Mouse (Mus musculus) heart, embryonic 16.5 days (tissue): ENCODE data around the gene Pecam1. TPM values are rescaled to one million over a fixed set of nuclear protein-coding genes. Genes with fewer than 3 reads are reported as not detected.
"Not testable (repeated sequence)": the region's sequence is repeated elsewhere in the genome, so short reads cannot be mapped to it uniquely, and the experiment has no call there.

Experiments used
- ATAC-seq: fragments of 200-750 bp; cut with Nextera tagmentation; replicated peaks from 2 replicates; pipeline ENCODE4 v1.8.0; 2017; ENCODE audit warnings: moderate number of reproducible peaks; ENCODE audit not compliant: insufficient read depth, low FRiP score; ENCODE audit errors: extremely low read depth
- H3K27ac ChIP-seq: fragments of 300-500 bp; sonication (generic); 2 replicates; pipeline ENCODE4 v1.5.1; 2014; ENCODE audit warnings: mild to moderate bottlenecking, low read length, control low read depth, moderate library complexity
- H3K27me3 ChIP-seq: fragments of 300-500 bp; sonication (generic); 2 replicates; pipeline ENCODE4 v1.6.1; 2014; ENCODE audit warnings: low read length, mixed read lengths; ENCODE audit not compliant: control insufficient read depth, insufficient read depth
- H3K36me3 ChIP-seq: fragments of 300-500 bp; sonication (generic); 2 replicates; pipeline ENCODE4 v1.6.1; 2014; ENCODE audit not compliant: control insufficient read depth, insufficient read depth
- H3K4me1 ChIP-seq: fragments of 300-500 bp; sonication (generic); 2 replicates; pipeline ENCODE4 v1.6.1; 2014; ENCODE audit warnings: low read length, mixed read lengths; ENCODE audit not compliant: control insufficient read depth, insufficient read depth
- H3K4me2 ChIP-seq: fragments of 300-500 bp; sonication (generic); 2 replicates; pipeline ENCODE4 v1.6.1; 2014; ENCODE audit warnings: low read depth, mild to moderate bottlenecking, control low read depth, low read length
- H3K4me3 ChIP-seq: fragments of 300-500 bp; sonication (generic); 2 replicates; pipeline ENCODE4 v1.5.1; 2014; ENCODE audit warnings: mild to moderate bottlenecking, control low read depth, low read length
- H3K9ac ChIP-seq: fragments of 300-500 bp; sonication (generic); 2 replicates; pipeline ENCODE4 v1.6.1; 2014; ENCODE audit warnings: low read length, control low read depth
- H3K9me3 ChIP-seq: fragments of 300-500 bp; sonication (generic); replicated peaks from 2 replicates; pipeline ENCODE4 v1.6.1; 2016; ENCODE audit warnings: low read length; ENCODE audit not compliant: control insufficient read depth
- WGBS: fragments of 180-500 bp; shearing (Covaris S2); extraction: QIAGEN DNeasy Blood & Tissue Kit; methylation state at CpG from one replicate; pipeline ENCODE4 v1.1.7; 2014; 5-methylcytosine and 5-hydroxymethylcytosine counted together
- polyA plus RNA-seq: library from polyadenylated mRNA; unstranded; fragments of >200 nt; fragmentation: Nextera tagmentation; extraction: Ambion mirVana; gene quantifications from 2 replicates; pipeline ENCODE4 v1.2.1, GENCODE M21; 2015

The Pecam1 gene
- polyA plus RNA-seq, 1 experiment from 2014 or later = 87.7 TPM

DNA sequence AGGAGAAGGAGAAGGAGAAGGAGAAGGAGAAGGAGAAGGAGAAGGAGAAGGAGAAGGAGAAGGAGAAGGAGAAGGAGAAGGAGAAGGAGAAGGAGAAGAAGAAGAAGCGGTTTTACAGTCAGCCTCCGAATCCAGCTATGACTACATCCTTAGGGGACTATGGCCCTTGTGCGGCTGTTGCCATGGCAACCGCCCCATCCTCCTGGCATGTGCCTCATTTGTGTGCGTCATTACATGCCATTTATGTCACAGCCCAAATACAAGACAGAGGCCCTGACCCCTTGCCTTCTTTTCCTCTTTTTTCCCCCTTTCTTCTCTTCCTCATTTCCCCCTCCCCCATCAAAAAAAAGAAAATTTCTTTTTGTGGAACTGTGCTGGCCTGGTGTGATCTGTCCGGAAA, 9.2 kb downstream of the Pecam1 start:
- ATAC-seq = no peak
- Histone ChIP-seq H3K4me1 (no peaks in the 10 kb centered on the region), H3K27ac (no peak overlapping the region), H3K4me3 (no peak overlapping the region), H3K36me3 (no peaks in the 10 kb centered on the region), H3K4me2 (no peak overlapping the region), H3K27me3 (no peaks in the 10 kb centered on the region), H3K9ac (no peak overlapping the region), H3K9me3 (no peaks in the 10 kb centered on the region)
- 75% methylated on average over 6 of the region's 6 CpGs for WGBS

GRCm38 (mm10) chr11:106740724-106741123, 9.7 kb downstream of the Pecam1 start:
- not testable (repeated sequence) for ATAC-seq, H3K9ac ChIP-seq, H3K4me1 ChIP-seq, H3K27ac ChIP-seq, H3K36me3 ChIP-seq, H3K4me2 ChIP-seq, H3K4me3 ChIP-seq, H3K27me3 ChIP-seq, H3K9me3 ChIP-seq
- 96% methylated on average over 8 of the region's 8 CpGs for WGBS

- ATAC-seq = no peak
- 86% methylated on average over 2 of the region's 2 CpGs for WGBS
- no peak overlapping the region for H3K4me3 ChIP-seq
These were observed 11.3 kb downstream of the Pecam1 start for GRCm38 (mm10) chr11:106739116-106739515.

DNA sequence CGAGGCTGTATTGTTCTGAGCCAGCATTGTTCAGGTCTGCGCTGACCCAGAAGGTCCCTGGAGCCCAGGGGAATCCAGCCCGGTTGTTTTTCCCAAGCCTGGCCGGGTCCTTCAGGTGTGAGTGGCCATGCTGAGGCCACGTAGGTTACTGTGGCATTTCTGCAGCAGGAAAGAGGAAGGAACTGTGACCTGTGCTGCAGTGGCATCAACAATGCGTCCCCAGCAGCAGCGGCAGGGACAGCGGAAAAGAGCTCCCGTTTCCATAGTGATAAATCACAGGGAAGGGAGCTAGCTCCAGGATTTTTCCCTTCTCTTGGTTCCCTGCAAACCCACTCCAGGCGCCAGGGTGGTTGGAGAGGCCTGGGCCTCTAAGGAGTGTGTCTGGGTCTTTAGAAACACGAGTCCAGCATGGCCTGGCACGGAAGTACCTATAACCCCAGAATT, 13.2 kb downstream of the Pecam1 start:
- ATAC-seq = peak; percentile 64
- Histone ChIP-seq H3K4me1 (no peaks in the 10 kb centered on the region), H3K4me2 (no peak overlapping the region), H3K27ac (peak overlapping the region; percentile 60), H3K27me3 (no peaks in the 10 kb centered on the region), H3K4me3 (no peak overlapping the region), H3K9ac (no peak overlapping the region), H3K36me3 (no peaks in the 10 kb centered on the region), H3K9me3 (no peaks in the 10 kb centered on the region)
- WGBS = 41% methylated on average over 12 of the region's 12 CpGs

More at GRCm38 (mm10) chr11:106739116-106739515, 11.3 kb downstream of the Pecam1 start:
- H3K4me1 ChIP-seq = no peaks in the 10 kb centered on the region
- H3K9me3 ChIP-seq = no peaks in the 10 kb centered on the region
- H3K27ac ChIP-seq = no peak overlapping the region
- H3K36me3 ChIP-seq = no peaks in the 10 kb centered on the region
- H3K4me2 ChIP-seq = no peak overlapping the region
- H3K27me3 ChIP-seq = no peaks in the 10 kb centered on the region
- no peak overlapping the region for H3K9ac ChIP-seq

- Histone ChIP-seq H3K4me2 (no peak overlapping the region), H3K27ac (peak overlapping the region; percentile 60), H3K4me1 (no peaks in the 10 kb centered on the region), H3K9me3 (no peaks in the 10 kb centered on the region), H3K27me3 (no peaks in the 10 kb centered on the region), H3K4me3 (no peak overlapping the region), H3K36me3 (no peaks in the 10 kb centered on the region), H3K9ac (no peak overlapping the region)
- WGBS = 83% methylated on average over 3 of the region's 3 CpGs
- no peak for ATAC-seq
These were observed 13.8 kb downstream of the Pecam1 start for GRCm38 (mm10) chr11:106736614-106737013.

DNA sequence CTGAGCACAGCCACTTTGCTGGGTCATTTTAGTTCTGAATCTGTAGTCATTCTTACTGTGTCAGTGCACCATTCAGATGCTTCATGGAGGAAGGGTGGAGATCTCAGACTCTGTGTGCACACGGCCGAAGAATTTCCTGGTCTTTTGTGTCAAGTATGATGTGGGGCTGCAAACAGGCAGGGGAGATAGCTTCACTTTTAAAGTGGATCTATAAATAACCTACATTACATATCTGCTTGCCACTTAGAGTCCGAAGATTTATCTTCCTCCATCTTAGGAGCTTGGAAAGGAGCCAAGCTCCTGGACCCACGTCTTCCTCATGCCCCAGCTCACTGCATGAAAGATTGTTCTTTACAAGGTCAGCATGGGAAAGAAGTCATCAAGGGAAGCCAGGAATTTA, 19.7 kb downstream of the Pecam1 start:
- H3K4me2 ChIP-seq = peak overlapping the region; percentile 31
- 0 out of 2 replicates have a peak overlapping the region, but pooled peaks have one; percentile 5 for H3K9ac ChIP-seq
- no peaks in the 10 kb centered on the region for H3K27me3 ChIP-seq
- 0 out of 2 replicates have a peak, but pooled peaks cover 2% of the 10 kb centered on the region for H3K9me3 ChIP-seq
- peaks cover 18% of the 10 kb centered on the region for H3K4me1 ChIP-seq
- H3K27ac ChIP-seq = peak overlapping the region; percentile 75
- peak; percentile 70 for ATAC-seq
- no peaks in the 10 kb centered on the region for H3K36me3 ChIP-seq
- 8% methylated on average over 4 of the region's 4 CpGs for WGBS
- H3K4me3 ChIP-seq = no peak overlapping the region

- H3K4me2 ChIP-seq = no peak overlapping the region
- WGBS = 100% methylated on average over 1 of the region's 1 CpGs
- H3K36me3 ChIP-seq = no peaks in the 10 kb centered on the region
- peak overlapping the region; percentile 75; the same call in 1 of the 2 replicates for H3K27ac ChIP-seq
- no peak overlapping the region for H3K4me3 ChIP-seq
- no peak overlapping the region for H3K9ac ChIP-seq
- peaks cover 18% of the 10 kb centered on the region for H3K4me1 ChIP-seq
- ATAC-seq = no peak
- H3K9me3 ChIP-seq = 0 out of 2 replicates have a peak, but pooled peaks cover 2% of the 10 kb centered on the region
- H3K27me3 ChIP-seq = no peaks in the 10 kb centered on the region
These were observed 20.8 kb downstream of the Pecam1 start for GRCm38 (mm10) chr11:106729656-106730055.

DNA sequence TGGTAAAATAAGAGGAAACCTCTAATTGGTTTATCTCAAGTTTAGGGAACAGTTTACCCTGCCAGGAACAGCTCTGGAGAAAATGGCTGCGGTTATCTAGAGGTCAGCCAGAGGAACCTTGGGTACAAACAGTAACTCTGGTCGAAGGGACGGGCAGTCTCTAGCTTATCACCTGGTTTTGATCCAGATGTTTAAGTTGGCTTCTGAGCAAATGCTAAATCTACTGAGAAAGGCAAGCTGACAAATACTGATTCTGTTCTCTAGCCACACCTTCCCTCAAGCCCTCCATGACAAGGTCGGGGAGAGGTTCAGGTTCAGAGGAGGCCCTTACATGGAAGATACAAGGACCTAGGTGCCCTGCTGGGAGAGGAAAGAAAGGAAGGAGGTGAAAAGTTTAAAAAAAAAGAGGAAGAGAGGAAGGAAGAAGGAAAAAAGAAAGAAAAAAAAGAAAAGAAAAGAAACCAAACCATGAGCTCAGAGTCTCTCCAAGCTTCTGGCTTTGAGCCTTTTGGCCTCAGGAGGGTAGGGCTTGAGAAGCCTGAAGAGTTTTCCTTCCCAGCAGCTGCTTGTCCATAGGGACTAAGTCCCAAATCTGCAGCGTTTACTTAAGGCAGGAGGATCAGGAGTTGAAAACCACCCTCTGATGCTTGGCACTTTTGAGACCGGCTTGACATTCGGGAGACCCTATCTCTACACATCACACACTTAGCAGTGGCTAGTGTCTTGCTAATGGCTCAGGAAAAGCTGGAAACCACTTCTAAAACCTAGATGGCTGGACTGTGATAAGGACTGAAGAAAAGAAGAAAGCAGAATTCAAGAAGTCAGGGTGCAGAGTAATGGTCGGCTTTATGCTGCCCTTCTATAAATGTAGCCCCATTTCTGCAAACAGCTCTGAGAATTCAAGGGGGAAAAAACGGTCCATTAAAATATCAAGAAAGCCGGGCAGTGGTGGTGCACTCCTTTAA, 21.7 kb downstream of the Pecam1 start:
- H3K27me3 ChIP-seq = no peaks in the 10 kb centered on the region
- no peaks in the 10 kb centered on the region for H3K36me3 ChIP-seq
- ATAC-seq = peak; percentile 50; the same call in 1 of the 2 replicates
- H3K27ac ChIP-seq = peak overlapping the region; percentile 33
- H3K4me1 ChIP-seq = peaks cover 18% of the 10 kb centered on the region
- no peak overlapping the region for H3K4me2 ChIP-seq
- H3K4me3 ChIP-seq = no peak overlapping the region
- 60% methylated on average over 10 of the region's 10 CpGs for WGBS
- H3K9me3 ChIP-seq = 0 out of 2 replicates have a peak, but pooled peaks cover 2% of the 10 kb centered on the region
- no peak overlapping the region for H3K9ac ChIP-seq

- Histone ChIP-seq H3K9ac (no peak overlapping the region), H3K4me3 (no peak overlapping the region), H3K4me2 (no peak overlapping the region), H3K27me3 (no peaks in the 10 kb centered on the region), H3K4me1 (peaks cover 21% of the 10 kb centered on the region), H3K27ac (no peak overlapping the region), H3K36me3 (no peaks in the 10 kb centered on the region), H3K9me3 (0 out of 2 replicates have a peak, but pooled peaks cover 2% of the 10 kb centered on the region)
- no peak for ATAC-seq
- WGBS = 72% methylated on average over 5 of the region's 5 CpGs
These were observed 22.5 kb downstream of the Pecam1 start for GRCm38 (mm10) chr11:106727967-106728366.
